In the genomic region with DNA sequence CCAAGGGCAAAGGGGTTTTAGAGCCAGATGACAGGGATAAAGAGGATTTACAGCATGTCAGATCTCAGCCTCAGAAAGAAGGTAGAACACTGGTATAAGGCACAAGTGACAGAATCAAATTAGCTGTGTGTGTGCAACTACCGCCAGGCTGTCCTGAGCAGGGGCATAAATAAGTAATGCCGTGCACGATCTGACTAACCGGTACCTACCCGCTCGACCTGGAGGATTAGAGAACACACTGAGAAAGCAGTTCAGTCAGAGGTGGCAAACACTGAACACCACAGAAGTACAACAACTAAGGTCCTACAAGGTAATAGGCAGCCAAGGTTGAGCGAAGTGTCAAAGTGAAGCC, we compare ENCODE assay signal across 8 mouse cellular contexts. TPM values are rescaled to one million over a fixed set of nuclear protein-coding genes. Genes with fewer than 3 reads are reported as not detected.
DNase-seq lines count a peak whose midpoint lies in the region; ATAC-seq and TF ChIP-seq lines count a peak whose summit lies in the region.

No protein-coding gene starts in this region.

- no peaks in the 10 kb centered on the region for H3K9me3 ChIP-seq in liver, postnatal 0 days (ENCODE audit: low read length)

- H3K4me2 ChIP-seq in liver, postnatal 0 days (ENCODE audit: low read depth, low read length) = peak overlapping the region; percentile 64

- no peaks in the 10 kb centered on the region for H3K36me3 ChIP-seq in testis, adult 2 months (ENCODE audit: control insufficient read depth, insufficient read depth, low read length)
- H3K36me3 ChIP-seq in liver, postnatal 0 days (replicated peaks; ENCODE audit: insufficient read depth, low read length) = no peaks in the 10 kb centered on the region

- H3K27ac ChIP-seq in gastrocnemius, adult 2 months = peak overlapping the region; percentile 80
- H3K27ac ChIP-seq in testis, adult 2 months (ENCODE audit: control insufficient read depth, insufficient read depth, low read depth, low read length) = peak overlapping the region; percentile 5; the same call in 1 of the 2 replicates
- H3K27ac ChIP-seq in liver, postnatal 0 days (ENCODE audit: low read depth) = no peak overlapping the region

- DNase-seq in gastrocnemius, adult 2 months = no peak
- no peak for DNase-seq in gastrocnemius, postnatal 4 days (ENCODE audit: low spot score in 2 of 2)
- DNase-seq in testis, postnatal 14 days (ENCODE audit: low spot score) = no peak
- no peak for DNase-seq in liver, postnatal 0 days
- no peak for DNase-seq in left cerebral cortex, adult 11 months (ENCODE audit: low spot score)
- no peak for DNase-seq in adrenal gland, postnatal 10 days
- DNase-seq in left cerebral cortex, adult 8-10 months (ENCODE audit: low spot score in 2 of 2) = no peak

- TF ChIP-seq CTCF in gastrocnemius, adult 2 months (IDR thresholded peaks at IDR 0.05) = no peak
- TF ChIP-seq CTCF in testis, adult 2 months (IDR thresholded peaks at IDR 0.05; ENCODE audit: control insufficient read depth, insufficient read depth, insufficient replicate concordance, low read depth, low read length) = no peak
- TF ChIP-seq CTCF in liver, postnatal 0 days (IDR thresholded peaks at IDR 0.05; ENCODE audit: low read depth) = no peak

- peak overlapping the region; percentile 71 for H3K4me3 ChIP-seq in gastrocnemius, adult 2 months
- peak overlapping the region; percentile 65 for H3K4me3 ChIP-seq in testis, adult 2 months (ENCODE audit: control insufficient read depth, low read depth, low read length)
- peak overlapping the region; percentile 19; the same call in 1 of the 2 replicates for H3K4me3 ChIP-seq in liver, postnatal 0 days (ENCODE audit: low read depth, low read length)

- H3K27me3 ChIP-seq in testis, adult 2 months (ENCODE audit: control insufficient read depth, insufficient read depth, low read length) = no peaks in the 10 kb centered on the region
- H3K27me3 ChIP-seq in liver, postnatal 0 days (ENCODE audit: insufficient read depth, low read length) = no peaks in the 10 kb centered on the region

- H3K9ac ChIP-seq in liver, postnatal 0 days (replicated peaks) = no peak overlapping the region

- H3K4me1 ChIP-seq in testis, adult 2 months (ENCODE audit: control insufficient read depth, insufficient read depth, low read length) = peaks cover 10% of the 10 kb centered on the region
- H3K4me1 ChIP-seq in liver, postnatal 0 days (ENCODE audit: insufficient read depth) = peaks cover 4% of the 10 kb centered on the region; the same call in 1 of the 2 replicates

- no peak for ATAC-seq in liver, postnatal 0 days

- no peak for TF ChIP-seq EP300 in liver, postnatal 0 days (IDR thresholded peaks at IDR 0.05; ENCODE audit: low read depth)

- intact Hi-C loops in gastrocnemius, adult 2 months (cut with DNase I) = loop anchor here (2.0 kb wide), 1 partner anchor 14 kb away; no protein-coding TSS in a partner anchor

- TF ChIP-seq POLR2A in testis, adult 2 months (IDR thresholded peaks at IDR 0.05; ENCODE audit: control insufficient read depth, low read depth, low read length) = no peak

- 44% methylated on average over 7 of the region's 7 CpGs for WGBS in liver, postnatal 0 days (ENCODE audit: insufficient replicate concordance)

RNA-seq across cellular contexts. Expression of a gene that starts 15.8 kb away (rescaled TPM):
- 1 to 10 TPM; 5.0 to 8.3 TPM for total RNA-seq in gastrocnemius, adult 2 months (2021)
- 10 to 100 TPM; 19.5 to 20.2 TPM for total RNA-seq in gastrocnemius, postnatal 4 days (2021)
- polyA plus RNA-seq in testis, adult 2 months (2012; rRNA removed) = 18.6 and 19.6 TPM in 2 replicates
- 1.8 TPM in 2 replicates for polyA plus RNA-seq in liver, postnatal 0 days (2015; fragmentation: Nextera tagmentation; extraction: Ambion mirVana)
- total RNA-seq in adrenal gland, postnatal 10 days (2021) = 10 to 100 TPM; 23.0 to 24.4 TPM
- 10 to 100 TPM; 24.4 to 25.9 (median 24.8) TPM for total RNA-seq in left cerebral cortex, adult 8-10 months (2022)

Comparison
In these comparisons a context has a peak if more than half of its experiments do, and no peak if none do; other contexts are left out.
1. H3K4me3 ChIP-seq: peak in every context shown above with its lines; median percentile 71 in gastrocnemius, adult 2 months; 65 in testis, adult 2 months; 19 in liver, postnatal 0 days.